Mouse (Mus musculus): ENCODE data around the gene Rpp25l.

- TF ChIP-seq CTCF (IDR thresholded peaks at IDR 0.05; ENCODE audit: borderline replicate concordance, control insufficient read depth, extremely low read depth, insufficient read depth, low read length, poor library complexity) (no peak), POLR2A (IDR thresholded peaks at IDR 0.05; ENCODE audit: control insufficient read depth, extremely low read depth, insufficient read depth, low read length, poor library complexity) (no peak)
These were observed 44.7 kb upstream of the Rpp25l start for GRCm38 (mm10) chr4:41758021-41758420.
